Mouse (Mus musculus): ENCODE results near the gene Ugdh. TPM values are rescaled to one million over a fixed set of nuclear protein-coding genes. Genes with fewer than 3 reads are reported as not detected.
A peak's percentile ranks its signal among the peaks of the same experiment; 100 is the strongest.

The Ugdh gene
- polyA plus RNA-seq, 1 experiment from 2014 or later = 152 TPM

DNA sequence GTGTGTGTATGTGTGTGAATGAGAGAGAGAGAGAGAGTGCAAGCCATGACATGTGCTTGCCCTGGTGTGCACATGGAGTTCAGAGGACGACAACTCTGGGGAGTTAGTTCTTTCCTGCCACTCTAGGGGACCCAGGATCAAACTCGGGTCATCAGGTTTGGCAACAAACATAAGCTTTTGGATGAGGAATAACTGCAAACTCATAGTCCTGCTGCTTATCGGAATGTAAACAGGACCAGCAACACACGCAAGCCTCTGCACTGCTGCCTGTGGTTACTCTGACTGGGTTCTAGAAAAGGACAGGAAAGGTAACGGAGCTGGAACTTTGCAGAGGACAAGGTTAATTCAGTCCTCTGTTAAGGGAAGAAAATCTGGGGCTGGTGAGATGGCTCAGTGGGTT, 10.5 kb downstream of the Ugdh start:
- no peak for ATAC-seq (ENCODE audit: insufficient number of reproducible peaks, insufficient read depth, low FRiP score, low TSS enrichment, low read depth)
- H3K4me2 ChIP-seq = no peak overlapping the region
- H3K36me3 ChIP-seq = peaks cover 66% of the 10 kb centered on the region
- H3K4me1 ChIP-seq = no peaks in the 10 kb centered on the region
- H3K27ac ChIP-seq = no peak overlapping the region
- H3K4me3 ChIP-seq = no peak overlapping the region
- no peaks in the 10 kb centered on the region for H3K9me3 ChIP-seq
- no peak overlapping the region for H3K9ac ChIP-seq
- no peaks in the 10 kb centered on the region for H3K27me3 ChIP-seq
- WGBS = 87% methylated on average over 5 of the region's 5 CpGs

DNA sequence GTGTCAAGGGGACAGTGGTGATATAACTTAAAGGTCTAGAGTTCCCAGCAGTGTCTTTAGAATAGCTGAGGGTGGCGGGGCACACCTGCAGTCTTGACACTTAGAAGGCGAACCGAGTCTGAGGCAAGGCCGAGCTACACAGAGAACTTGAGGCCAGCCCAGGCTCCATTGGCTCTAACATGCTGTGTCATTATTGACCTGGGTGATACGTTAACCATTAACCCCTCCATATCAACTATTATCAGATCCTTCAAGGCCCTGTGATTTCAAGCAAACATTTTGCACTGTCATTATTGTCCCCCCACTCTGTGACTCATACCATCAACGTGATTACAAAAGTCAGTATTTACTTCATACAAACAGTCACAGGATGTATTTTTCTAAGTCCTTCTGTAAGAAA, 11.5 kb downstream of the Ugdh start:
- ATAC-seq (ENCODE audit: insufficient number of reproducible peaks, insufficient read depth, low FRiP score, low TSS enrichment, low read depth) = no peak
- Histone ChIP-seq H3K9ac (no peak overlapping the region), H3K4me1 (no peaks in the 10 kb centered on the region), H3K27ac (no peak overlapping the region), H3K36me3 (peaks cover 70% of the 10 kb centered on the region), H3K4me2 (no peak overlapping the region), H3K4me3 (no peak overlapping the region), H3K27me3 (no peaks in the 10 kb centered on the region), H3K9me3 (no peaks in the 10 kb centered on the region)
- whole genome bisulfite sequencing = 90% methylated on average over 6 of the region's 6 CpGs

DNA sequence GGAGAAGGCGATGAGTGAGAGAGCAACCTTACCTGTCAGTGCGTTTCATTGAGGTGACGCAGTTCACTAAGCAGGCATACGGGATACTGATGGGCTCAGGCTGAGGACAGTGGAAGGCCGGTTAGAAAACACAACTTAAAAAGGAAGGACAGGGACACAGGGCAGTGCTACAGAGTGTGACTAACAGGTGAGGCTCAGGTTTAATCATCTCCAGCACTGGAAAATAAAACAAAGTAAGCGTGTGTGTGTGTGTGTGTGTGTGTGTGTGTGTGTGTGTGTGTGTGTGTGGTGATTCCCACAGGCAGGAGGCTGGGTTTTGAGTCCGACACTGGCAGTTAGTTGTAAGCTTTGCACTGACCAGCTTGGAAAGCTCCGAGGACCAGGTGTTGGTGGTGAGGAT, 12.9 kb downstream of the Ugdh start:
- H3K4me2 ChIP-seq = no peak overlapping the region
- no peaks in the 10 kb centered on the region for H3K4me1 ChIP-seq
- 94% methylated on average over 8 of the region's 8 CpGs for WGBS
- peaks cover 83% of the 10 kb centered on the region for H3K36me3 ChIP-seq
- no peak for ATAC-seq (ENCODE audit: insufficient number of reproducible peaks, insufficient read depth, low FRiP score, low TSS enrichment, low read depth)
- H3K27ac ChIP-seq = no peak overlapping the region
- H3K4me3 ChIP-seq = no peak overlapping the region
- no peaks in the 10 kb centered on the region for H3K27me3 ChIP-seq
- H3K9ac ChIP-seq = no peak overlapping the region
- H3K9me3 ChIP-seq = no peaks in the 10 kb centered on the region

DNA sequence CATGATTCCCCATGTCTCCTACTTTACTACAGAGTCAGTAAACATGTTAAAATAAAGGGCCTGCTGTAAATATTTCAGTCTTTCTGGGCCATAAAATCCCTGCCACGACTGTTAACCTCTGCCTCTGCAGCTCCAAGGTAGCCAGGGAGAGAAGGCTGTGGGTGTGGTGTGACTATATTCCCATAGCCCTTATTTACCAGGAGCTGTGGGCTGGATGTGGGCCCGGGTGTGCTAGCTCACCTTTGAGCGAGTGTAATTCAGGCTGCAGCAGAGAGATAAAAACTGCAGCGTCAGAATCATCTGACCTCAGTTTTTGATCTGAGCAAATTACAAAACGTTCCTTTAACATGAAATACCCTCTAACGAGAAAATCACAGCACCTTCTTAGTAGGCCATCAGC, 14.9 kb downstream of the Ugdh start:
- no peak overlapping the region for H3K4me3 ChIP-seq
- no peak overlapping the region for H3K4me2 ChIP-seq
- no peak for ATAC-seq (ENCODE audit: insufficient number of reproducible peaks, insufficient read depth, low FRiP score, low TSS enrichment, low read depth)
- H3K27ac ChIP-seq = no peak overlapping the region
- 80% methylated on average over 6 of the region's 6 CpGs for WGBS
- peaks cover 8% of the 10 kb centered on the region for H3K4me1 ChIP-seq
- H3K9me3 ChIP-seq = no peaks in the 10 kb centered on the region
- H3K9ac ChIP-seq = no peak overlapping the region
- H3K27me3 ChIP-seq = no peaks in the 10 kb centered on the region
- peaks cover 81% of the 10 kb centered on the region for H3K36me3 ChIP-seq

DNA sequence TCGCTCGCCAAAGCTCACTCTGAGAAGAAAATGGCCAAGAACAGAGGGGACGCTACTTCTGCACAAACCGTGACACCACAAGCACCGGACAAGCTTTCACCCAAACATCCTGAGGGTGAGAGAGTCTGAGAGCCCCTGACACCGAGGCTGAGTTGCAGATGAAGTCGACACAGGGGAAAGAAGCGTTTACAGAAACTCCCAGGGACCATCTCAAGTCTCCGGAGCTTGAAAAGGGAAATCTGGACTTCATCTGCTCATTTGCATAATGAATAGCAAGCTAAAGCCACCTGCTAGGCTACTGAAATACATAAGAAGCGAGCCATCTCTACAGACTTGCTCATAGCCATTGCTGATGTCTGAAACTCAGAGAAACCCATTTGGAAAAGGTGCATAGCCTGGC, 16.6 kb downstream of the Ugdh start:
- Histone ChIP-seq H3K4me1 (peaks cover 10% of the 10 kb centered on the region), H3K27me3 (no peaks in the 10 kb centered on the region), H3K36me3 (peaks cover 67% of the 10 kb centered on the region), H3K4me3 (no peak overlapping the region), H3K27ac (no peak overlapping the region), H3K4me2 (no peak overlapping the region), H3K9me3 (no peaks in the 10 kb centered on the region), H3K9ac (no peak overlapping the region)
- ATAC-seq (ENCODE audit: insufficient number of reproducible peaks, insufficient read depth, low FRiP score, low TSS enrichment, low read depth) = no peak
- WGBS = 75% methylated on average over 10 of the region's 10 CpGs

DNA sequence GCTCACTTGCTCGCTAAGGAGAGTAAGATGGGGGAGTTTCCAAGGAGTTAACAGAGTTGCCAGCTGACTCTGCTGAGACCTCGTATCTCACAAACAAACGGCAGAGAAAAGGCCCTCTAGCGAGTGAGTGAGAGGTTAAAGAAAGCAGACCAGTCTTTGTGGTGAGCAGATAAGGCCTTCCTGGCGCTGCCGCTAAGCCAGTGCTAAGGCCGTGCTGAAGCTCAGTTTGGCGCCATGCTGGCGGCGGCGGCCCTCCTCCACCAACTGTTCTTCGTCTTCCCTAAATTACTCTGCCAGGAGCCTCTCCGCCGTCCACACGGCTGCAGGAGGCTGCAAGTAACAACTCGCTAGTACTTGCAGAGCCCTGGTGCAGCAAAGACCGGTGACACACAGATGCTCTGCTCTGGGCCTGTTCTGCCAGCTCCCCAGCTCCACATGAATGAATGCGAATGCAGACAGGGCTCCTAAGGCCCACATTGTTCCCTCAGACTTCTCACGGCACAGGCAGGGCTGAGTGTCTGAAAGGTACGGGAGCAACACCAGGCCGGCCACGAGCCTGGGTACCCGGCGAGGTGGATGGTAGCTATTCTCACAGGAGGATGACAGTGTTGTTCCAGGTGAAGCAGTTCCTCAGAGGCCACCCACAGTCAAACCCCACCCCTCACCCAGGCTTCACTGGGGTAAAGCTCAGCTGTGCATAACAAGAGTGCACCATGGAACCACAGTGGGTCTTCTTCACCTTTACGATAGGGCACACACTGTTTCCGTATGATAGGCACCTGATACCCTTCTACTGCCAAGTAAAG, 19.9 kb downstream of the Ugdh start:
- no peak overlapping the region for H3K4me3 ChIP-seq
- H3K36me3 ChIP-seq = peaks cover 55% of the 10 kb centered on the region
- H3K27ac ChIP-seq = peak overlapping the region; percentile 92
- H3K4me1 ChIP-seq = peaks cover 10% of the 10 kb centered on the region
- H3K9ac ChIP-seq = peak overlapping the region; percentile 63
- peak overlapping the region; percentile 40 for H3K4me2 ChIP-seq
- ATAC-seq (ENCODE audit: insufficient number of reproducible peaks, insufficient read depth, low FRiP score, low TSS enrichment, low read depth) = peak; percentile 83
- H3K9me3 ChIP-seq = no peaks in the 10 kb centered on the region
- no peaks in the 10 kb centered on the region for H3K27me3 ChIP-seq
- 19% methylated on average over 26 of the region's 26 CpGs for WGBS

DNA sequence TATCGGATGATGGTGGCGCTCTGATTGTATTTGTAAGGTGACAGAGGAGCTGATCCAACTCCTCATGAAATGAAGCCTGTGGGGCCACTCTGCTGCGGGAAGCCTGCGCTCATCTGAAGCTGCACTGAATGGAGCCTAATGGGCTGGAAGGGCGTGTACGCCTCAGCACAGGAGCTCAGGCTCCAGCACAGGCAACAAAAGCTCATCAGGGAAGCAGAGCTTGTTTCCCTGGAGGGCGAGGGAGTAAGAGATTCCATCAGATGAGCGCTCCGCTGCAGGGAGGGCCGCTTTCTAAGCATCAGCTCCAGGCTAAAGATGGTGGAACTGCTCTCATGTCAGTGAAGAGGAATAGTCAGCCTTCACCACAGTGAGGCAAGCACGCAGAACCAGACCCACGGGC, 27.8 kb downstream of the Ugdh start:
- H3K9me3 ChIP-seq = no peaks in the 10 kb centered on the region
- no peak for ATAC-seq (ENCODE audit: insufficient number of reproducible peaks, insufficient read depth, low FRiP score, low TSS enrichment, low read depth)
- H3K9ac ChIP-seq = 0 out of 2 replicates have a peak overlapping the region, but pooled peaks have one; percentile 1
- H3K36me3 ChIP-seq = peaks cover 82% of the 10 kb centered on the region
- no peak overlapping the region for H3K4me2 ChIP-seq
- no peak overlapping the region for H3K27ac ChIP-seq
- no peaks in the 10 kb centered on the region for H3K27me3 ChIP-seq
- H3K4me3 ChIP-seq = no peak overlapping the region
- H3K4me1 ChIP-seq = no peaks in the 10 kb centered on the region
- 42% methylated on average over 12 of the region's 12 CpGs for WGBS

DNA sequence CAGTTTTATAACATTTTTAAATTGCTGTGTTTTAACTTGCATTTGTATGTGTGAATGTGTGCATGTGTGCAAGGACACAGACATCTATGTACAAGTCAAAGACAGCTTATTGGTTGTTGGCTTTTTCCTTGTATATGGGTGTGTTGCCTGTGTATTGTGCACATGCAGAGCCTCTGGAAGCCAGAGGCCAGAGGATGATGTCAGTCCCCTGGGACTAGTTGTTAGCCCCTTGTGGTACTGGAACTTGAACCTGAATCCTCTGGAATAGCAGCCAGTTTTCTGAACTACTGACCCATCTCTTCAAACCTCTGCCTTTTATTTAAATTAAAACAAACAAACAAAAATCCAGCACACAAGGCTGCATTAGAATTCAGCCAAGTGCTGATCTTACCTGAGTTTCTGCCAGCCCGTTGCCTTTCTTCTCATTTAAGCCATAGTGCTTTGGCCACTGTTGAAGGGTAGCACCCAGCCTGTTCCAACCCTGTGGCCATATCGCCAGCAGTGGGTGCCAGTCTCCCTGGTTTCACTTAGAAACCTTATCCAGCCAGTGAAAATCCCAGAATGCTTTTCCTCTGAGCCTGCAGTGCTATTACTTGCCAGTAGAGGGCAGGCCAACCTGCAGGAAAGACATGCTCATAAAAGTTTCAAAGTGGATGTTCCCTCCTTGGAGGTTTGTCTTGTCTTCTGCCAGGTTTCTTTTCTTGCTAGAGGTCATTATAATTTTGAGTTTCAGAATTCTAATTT, 34.3 kb downstream of the Ugdh start:
- Histone ChIP-seq H3K27ac (no peak overlapping the region), H3K4me3 (no peak overlapping the region), H3K9ac (no peak overlapping the region), H3K9me3 (no peaks in the 10 kb centered on the region), H3K36me3 (peaks cover 79% of the 10 kb centered on the region), H3K27me3 (no peaks in the 10 kb centered on the region), H3K4me1 (no peaks in the 10 kb centered on the region), H3K4me2 (no peak overlapping the region)
- 29% methylated on average over 2 of the region's 2 CpGs for WGBS
- no peak for ATAC-seq (ENCODE audit: insufficient number of reproducible peaks, insufficient read depth, low FRiP score, low TSS enrichment, low read depth)

DNA sequence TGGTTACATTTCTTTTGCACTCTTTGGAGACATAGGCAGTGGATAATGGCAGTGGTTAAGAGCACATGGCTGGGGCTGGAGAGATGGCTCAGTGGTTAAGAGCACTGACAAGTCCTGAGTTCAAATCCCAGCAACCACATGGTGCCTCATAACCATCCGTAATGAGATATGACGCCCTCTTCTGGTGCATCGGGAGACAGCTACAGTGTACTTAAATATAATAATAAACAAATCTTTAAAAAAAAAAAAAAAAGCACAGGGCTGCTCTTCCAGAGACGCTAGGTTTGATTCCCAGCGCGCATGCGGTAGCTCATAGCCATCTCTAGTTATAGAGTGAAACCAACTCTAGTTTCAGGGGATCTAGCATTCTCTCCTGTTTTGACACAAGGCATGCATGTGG, 41.3 kb downstream of the Ugdh start:
- no peak overlapping the region for H3K27ac ChIP-seq
- H3K4me3 ChIP-seq = no peak overlapping the region
- peaks cover 53% of the 10 kb centered on the region for H3K36me3 ChIP-seq
- H3K4me1 ChIP-seq = peaks cover 9% of the 10 kb centered on the region
- no peaks in the 10 kb centered on the region for H3K27me3 ChIP-seq
- H3K4me2 ChIP-seq = no peak overlapping the region
- H3K9me3 ChIP-seq = no peaks in the 10 kb centered on the region
- ATAC-seq (ENCODE audit: insufficient number of reproducible peaks, insufficient read depth, low FRiP score, low TSS enrichment, low read depth) = no peak
- H3K9ac ChIP-seq = no peak overlapping the region
- 94% methylated on average over 7 of the region's 7 CpGs for WGBS

DNA sequence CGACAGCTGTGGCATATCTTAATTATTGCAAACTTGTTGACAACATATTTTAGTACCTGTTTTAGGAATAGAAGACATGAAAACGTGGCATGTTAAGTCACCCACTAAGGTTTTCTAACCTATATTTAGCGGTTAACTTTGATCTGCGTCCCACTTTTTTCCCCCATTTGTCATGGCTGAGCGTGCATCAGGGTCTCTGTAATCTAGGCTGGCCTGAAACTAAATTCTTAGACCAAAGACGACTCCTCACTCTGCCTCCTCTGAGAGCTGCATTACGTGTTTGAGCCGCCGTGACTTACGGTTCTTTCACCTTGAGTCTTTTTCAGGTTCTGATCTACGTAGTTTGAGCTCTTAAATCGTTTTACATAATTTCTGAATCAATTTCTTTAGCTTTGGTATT, 44.0 kb downstream of the Ugdh start:
- Histone ChIP-seq H3K9ac (peak overlapping the region; percentile 99), H3K9me3 (no peaks in the 10 kb centered on the region), H3K27me3 (no peaks in the 10 kb centered on the region), H3K27ac (peak overlapping the region; percentile 95; the same call in 1 of the 2 replicates), H3K4me1 (peaks cover 15% of the 10 kb centered on the region), H3K4me3 (peak overlapping the region; percentile 86), H3K4me2 (peak overlapping the region; percentile 63), H3K36me3 (peaks cover 60% of the 10 kb centered on the region)
- ATAC-seq (ENCODE audit: insufficient number of reproducible peaks, insufficient read depth, low FRiP score, low TSS enrichment, low read depth) = no peak
- WGBS = 3% methylated on average over 12 of the region's 12 CpGs

DNA sequence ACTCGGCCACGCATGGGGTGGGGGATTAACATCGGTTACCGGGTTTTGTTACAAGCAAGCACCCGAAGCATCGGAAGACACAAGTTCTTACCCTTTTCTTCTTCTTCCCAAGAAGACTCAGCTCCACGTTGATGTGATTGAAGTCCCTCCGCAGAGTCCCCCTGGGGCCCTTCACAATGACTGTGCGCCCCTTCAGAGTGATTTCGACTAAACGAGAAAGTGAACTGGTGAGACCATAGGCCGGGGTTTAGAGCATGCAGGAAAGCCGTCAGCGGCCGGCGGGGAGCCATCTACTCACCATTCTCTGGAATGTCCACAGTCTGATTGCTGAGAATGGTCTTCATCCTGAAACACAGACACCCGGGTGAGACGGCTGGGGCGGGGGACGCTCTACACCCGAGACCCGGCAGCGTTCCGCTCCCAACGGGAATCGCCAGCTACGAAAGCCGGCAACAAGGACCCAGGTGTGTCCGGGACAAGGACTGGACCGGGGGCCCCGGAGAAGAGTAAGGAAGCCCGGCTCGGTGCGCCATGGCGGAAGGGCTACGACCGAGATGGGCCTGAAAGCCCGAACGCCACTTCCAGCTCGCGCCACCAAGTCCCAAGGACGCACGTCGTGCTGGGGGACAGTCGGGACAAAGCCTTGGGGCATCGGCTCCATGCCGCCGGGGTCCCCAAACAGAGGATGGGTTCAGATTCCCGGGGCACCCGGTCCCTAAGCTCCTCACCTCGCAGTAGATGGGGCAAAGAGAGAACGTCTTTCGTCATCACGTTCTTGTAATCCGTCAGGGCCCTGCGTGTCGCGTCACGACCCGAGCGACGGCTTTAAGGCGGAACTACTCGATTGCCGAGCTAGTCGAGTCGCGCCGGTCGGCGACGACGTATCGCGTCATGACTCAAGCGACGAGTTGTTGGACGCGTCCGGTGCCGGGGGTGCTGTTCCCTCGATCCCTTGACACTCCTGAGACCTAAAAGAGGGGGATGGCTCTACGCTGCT, 44.8 kb downstream of the Ugdh start, which contains the start of the genes Rpl9 and Lias:
Gene Rpl9 (minus strand): TSS at position 797 of the 997 bp plus-strand sequence.
Gene Lias (plus strand): TSS at position 850 of the 997 bp plus-strand sequence.
- peaks cover 15% of the 10 kb centered on the region for H3K4me1 ChIP-seq
- no peaks in the 10 kb centered on the region for H3K27me3 ChIP-seq
- WGBS = under 1% methylated on average over 83 of the region's 83 CpGs
- peaks cover 52% of the 10 kb centered on the region for H3K36me3 ChIP-seq
- peak; percentile 91 for ATAC-seq (ENCODE audit: insufficient number of reproducible peaks, insufficient read depth, low FRiP score, low TSS enrichment, low read depth)
- H3K9me3 ChIP-seq = no peaks in the 10 kb centered on the region
- peak within 1 kb of the TSS; percentile 80 for H3K4me2 ChIP-seq
- peak within 1 kb of the TSS; percentile 95 for H3K27ac ChIP-seq
- peak within 1 kb of the TSS; percentile 86 for H3K4me3 ChIP-seq
- H3K9ac ChIP-seq = peak within 1 kb of the TSS; percentile 99

All from embryonic facial prominence, embryonic 13.5 days (tissue).